Mouse (Mus musculus) forebrain, embryonic 11.5 days (tissue): ENCODE measurements around the gene Gm9817. TPM values are rescaled to one million over a fixed set of nuclear protein-coding genes. Genes with fewer than 3 reads are reported as not detected.

Source experiments
- ATAC-seq: fragments of 200-750 bp; cut with Nextera tagmentation; replicated peaks from 2 replicates; pipeline ENCODE4 v1.8.0; 2017; ENCODE audit warnings: moderate TSS enrichment; ENCODE audit not compliant: low FRiP score
- DNase-seq: peaks from one replicate; pipeline ENCODE4 v3.0.0-alpha.2; 2017; ENCODE audit warnings: low spot score
- H3K27ac ChIP-seq: fragments of 300-500 bp; sonication (generic); 2 replicates; pipeline ENCODE4 v1.5.1; 2014; ENCODE audit warnings: low read depth, low read length
- H3K27me3 ChIP-seq: fragments of 300-500 bp; sonication (generic); 2 replicates; pipeline ENCODE4 v1.6.1; 2014; ENCODE audit warnings: mild to moderate bottlenecking, low read length, mixed read lengths; ENCODE audit not compliant: control insufficient read depth, insufficient read depth
- H3K36me3 ChIP-seq: fragments of 300-500 bp; sonication (generic); 2 replicates; pipeline ENCODE4 v1.6.1; 2014; ENCODE audit warnings: mild to moderate bottlenecking, low read length, moderate library complexity, mixed read lengths; ENCODE audit not compliant: control insufficient read depth, insufficient read depth
- H3K4me1 ChIP-seq: fragments of 300-500 bp; sonication (generic); replicated peaks from 2 replicates; pipeline ENCODE4 v1.6.1; 2014; ENCODE audit warnings: low read length, mixed read lengths; ENCODE audit not compliant: control insufficient read depth, insufficient read depth
- H3K4me2 ChIP-seq: fragments of 300-500 bp; sonication (generic); 2 replicates; pipeline ENCODE4 v1.6.1; 2014; ENCODE audit warnings: low read depth, mild to moderate bottlenecking, low read length, moderate library complexity, mixed read lengths; ENCODE audit not compliant: severe bottlenecking
- H3K4me3 ChIP-seq: fragments of 300-500 bp; sonication (generic); 2 replicates; pipeline ENCODE4 v1.5.1; 2014; ENCODE audit warnings: low read depth, low read length
- H3K9ac ChIP-seq: fragments of 300-500 bp; sonication (generic); 2 replicates; pipeline ENCODE4 v1.6.1; 2014; ENCODE audit warnings: low read length
- H3K9me3 ChIP-seq: fragments of 300-500 bp; sonication (generic); 2 replicates; pipeline ENCODE4 v1.6.1; 2016; ENCODE audit warnings: low read length, mixed read lengths; ENCODE audit not compliant: control insufficient read depth
- whole genome bisulfite sequencing: fragments of 180-500 bp; shearing (Covaris S2); extraction: QIAGEN DNeasy Blood & Tissue Kit; methylation state at CpG from one replicate; pipeline ENCODE4 v1.1.7; 2014; 5-methylcytosine and 5-hydroxymethylcytosine counted together
- polyA plus RNA-seq: library from polyadenylated mRNA; unstranded; fragments of >200 nt; fragmentation: Nextera tagmentation; extraction: Ambion mirVana; gene quantifications from 2 replicates; pipeline ENCODE4 v1.2.1, GENCODE M21; 2014

Gene Gm9817
- polyA plus RNA-seq, 1 experiment from 2014 or later = not detected

- H3K36me3 ChIP-seq = no peaks in the 10 kb centered on the region
- H3K4me2 ChIP-seq = no peak overlapping the region
- no peak overlapping the region for H3K27ac ChIP-seq
- H3K9me3 ChIP-seq = no peaks in the 10 kb centered on the region
- no peak overlapping the region for H3K4me3 ChIP-seq
- no peak overlapping the region for H3K9ac ChIP-seq
- H3K27me3 ChIP-seq = no peaks in the 10 kb centered on the region
- DNase-seq (no peak), ATAC-seq (no peak)
- H3K4me1 ChIP-seq = no peaks in the 10 kb centered on the region
- 83% methylated on average over 4 of the region's 4 CpGs for WGBS
Measured at GRCm38 (mm10) chr13:45040195-45040594, 38.3 kb upstream of the Gm9817 start.

GRCm38 (mm10) chr13:45040741-45041140, 37.8 kb upstream of the Gm9817 start:
- H3K27me3 ChIP-seq = no peaks in the 10 kb centered on the region
- 79% methylated on average over 7 of the region's 7 CpGs for WGBS
- DNase-seq = no peak
- H3K36me3 ChIP-seq = no peaks in the 10 kb centered on the region
- H3K4me1 ChIP-seq = no peaks in the 10 kb centered on the region
- no peak overlapping the region for H3K27ac ChIP-seq
- H3K4me2 ChIP-seq = no peak overlapping the region
- ATAC-seq = no peak
- no peak overlapping the region for H3K9ac ChIP-seq
- no peak overlapping the region for H3K4me3 ChIP-seq
- H3K9me3 ChIP-seq = no peaks in the 10 kb centered on the region

GRCm38 (mm10) chr13:45043466-45043865, 35.0 kb upstream of the Gm9817 start:
- H3K27me3 ChIP-seq = no peaks in the 10 kb centered on the region
- H3K4me2 ChIP-seq = no peak overlapping the region
- no peak overlapping the region for H3K4me3 ChIP-seq
- H3K9ac ChIP-seq = no peak overlapping the region
- H3K27ac ChIP-seq = no peak overlapping the region
- WGBS = 78% methylated on average over 3 of the region's 3 CpGs
- no peaks in the 10 kb centered on the region for H3K4me1 ChIP-seq
- no peaks in the 10 kb centered on the region for H3K9me3 ChIP-seq
- DNase-seq (no peak), ATAC-seq (no peak)
- no peaks in the 10 kb centered on the region for H3K36me3 ChIP-seq

- Histone ChIP-seq H3K36me3 (no peaks in the 10 kb centered on the region), H3K27me3 (no peaks in the 10 kb centered on the region), H3K4me2 (no peak overlapping the region), H3K4me1 (no peaks in the 10 kb centered on the region), H3K9ac (no peak overlapping the region), H3K9me3 (no peaks in the 10 kb centered on the region), H3K27ac (no peak overlapping the region), H3K4me3 (no peak overlapping the region)
- 83% methylated on average over 7 of the region's 7 CpGs for WGBS
- DNase-seq (no peak), ATAC-seq (no peak)
Measured at GRCm38 (mm10) chr13:45049261-45050020, 29.1 kb upstream of the Gm9817 start.

- no peaks in the 10 kb centered on the region for H3K27me3 ChIP-seq
- no peak overlapping the region for H3K4me3 ChIP-seq
- ATAC-seq = no peak
- H3K27ac ChIP-seq = no peak overlapping the region
- no peak overlapping the region for H3K9ac ChIP-seq
- no peak for DNase-seq
- no peaks in the 10 kb centered on the region for H3K4me1 ChIP-seq
- WGBS = 83% methylated on average over 7 of the region's 7 CpGs
- no peak overlapping the region for H3K4me2 ChIP-seq
- H3K9me3 ChIP-seq = no peaks in the 10 kb centered on the region
- no peaks in the 10 kb centered on the region for H3K36me3 ChIP-seq
Measured at GRCm38 (mm10) chr13:45052805-45053204, 25.7 kb upstream of the Gm9817 start.

GRCm38 (mm10) chr13:45053843-45054242, 24.6 kb upstream of the Gm9817 start:
- Histone ChIP-seq H3K4me1 (no peaks in the 10 kb centered on the region), H3K4me3 (no peak overlapping the region), H3K27ac (no peak overlapping the region), H3K9me3 (no peaks in the 10 kb centered on the region), H3K9ac (no peak overlapping the region), H3K4me2 (no peak overlapping the region), H3K27me3 (no peaks in the 10 kb centered on the region), H3K36me3 (no peaks in the 10 kb centered on the region)
- no peak for ATAC-seq
- 85% methylated on average over 3 of the region's 3 CpGs for WGBS
- DNase-seq = no peak

- 86% methylated on average over 17 of the region's 17 CpGs for WGBS
- Histone ChIP-seq H3K4me3 (no peak overlapping the region), H3K36me3 (no peaks in the 10 kb centered on the region), H3K27me3 (no peaks in the 10 kb centered on the region), H3K27ac (no peak overlapping the region), H3K4me2 (no peak overlapping the region), H3K4me1 (no peaks in the 10 kb centered on the region), H3K9me3 (no peaks in the 10 kb centered on the region), H3K9ac (no peak overlapping the region)
- ATAC-seq (no peak), DNase-seq (no peak)
Measured at GRCm38 (mm10) chr13:45059206-45059605, 19.3 kb upstream of the Gm9817 start.

- Histone ChIP-seq H3K27me3 (no peaks in the 10 kb centered on the region), H3K9ac (no peak overlapping the region), H3K36me3 (no peaks in the 10 kb centered on the region), H3K9me3 (no peaks in the 10 kb centered on the region), H3K27ac (no peak overlapping the region), H3K4me1 (no peaks in the 10 kb centered on the region), H3K4me2 (no peak overlapping the region), H3K4me3 (no peak overlapping the region)
- no peak for DNase-seq
- WGBS = 83% methylated on average over 5 of the region's 5 CpGs
- ATAC-seq = no peak
Measured at GRCm38 (mm10) chr13:45063146-45063545, 15.3 kb upstream of the Gm9817 start.

- Histone ChIP-seq H3K4me2 (no peak overlapping the region), H3K27me3 (no peaks in the 10 kb centered on the region), H3K4me3 (no peak overlapping the region), H3K9me3 (no peaks in the 10 kb centered on the region), H3K4me1 (no peaks in the 10 kb centered on the region), H3K36me3 (no peaks in the 10 kb centered on the region), H3K27ac (no peak overlapping the region), H3K9ac (no peak overlapping the region)
- WGBS = 89% methylated on average over 4 of the region's 4 CpGs
- DNase-seq = no peak
- no peak for ATAC-seq
Measured at GRCm38 (mm10) chr13:45064951-45065350, 13.5 kb upstream of the Gm9817 start.
